Mouse (Mus musculus): Measurements from ENCODE around the gene Map4k3. TPM values are rescaled to one million over a fixed set of nuclear protein-coding genes. Genes with fewer than 3 reads are reported as not detected.
A peak's percentile ranks its signal among the peaks of the same experiment; 100 is the strongest.

Map4k3 gene
- polyA plus RNA-seq, 1 experiment from 2014 or later, result 33.8 TPM

GRCm38 (mm10) chr17:80620786-80621423 is 107.4 kb downstream of the Map4k3 start:
- Histone ChIP-seq H3K9me3 (ENCODE audit: control insufficient read depth, low read length) (no peaks in the 10 kb centered on the region), H3K4me2 (ENCODE audit: low read depth, low read length) (no peak overlapping the region), H3K27me3 (replicated peaks; ENCODE audit: control insufficient read depth, insufficient read depth, low read length) (no peaks in the 10 kb centered on the region), H3K4me3 (ENCODE audit: low read depth, low read length) (no peak overlapping the region), H3K4me1 (ENCODE audit: control insufficient read depth, insufficient read depth, low read length) (no peaks in the 10 kb centered on the region), H3K36me3 (ENCODE audit: control insufficient read depth, insufficient read depth, low read length) (peaks cover 25% of the 10 kb centered on the region), H3K9ac (ENCODE audit: low read depth, low read length) (no peak overlapping the region), H3K27ac (replicated peaks; ENCODE audit: low read depth, low read length) (no peak overlapping the region)
- ATAC-seq (ENCODE audit: low read depth) (0 out of 2 replicates have a peak, but pooled peaks have one; percentile 60), DNase-seq (ENCODE audit: low spot score) (peak; percentile 62)
- WGBS, result 56% methylated on average over 5 of the region's 5 CpGs

GRCm38 (mm10) chr17:80619556-80619955 is 108.7 kb downstream of the Map4k3 start:
- no peak overlapping the region for H3K9ac ChIP-seq (ENCODE audit: low read depth, low read length)
- H3K4me3 ChIP-seq (ENCODE audit: low read depth, low read length), result no peak overlapping the region
- DNase-seq (ENCODE audit: low spot score) (no peak), ATAC-seq (ENCODE audit: low read depth) (no peak)
- H3K9me3 ChIP-seq (ENCODE audit: control insufficient read depth, low read length), result no peaks in the 10 kb centered on the region
- no peaks in the 10 kb centered on the region for H3K4me1 ChIP-seq (ENCODE audit: control insufficient read depth, insufficient read depth, low read length)
- peaks cover 35% of the 10 kb centered on the region for H3K36me3 ChIP-seq (ENCODE audit: control insufficient read depth, insufficient read depth, low read length)
- no peaks in the 10 kb centered on the region for H3K27me3 ChIP-seq (replicated peaks; ENCODE audit: control insufficient read depth, insufficient read depth, low read length)
- H3K27ac ChIP-seq (replicated peaks; ENCODE audit: low read depth, low read length), result no peak overlapping the region
- H3K4me2 ChIP-seq (ENCODE audit: low read depth, low read length), result no peak overlapping the region
- WGBS, result 87% methylated on average over 13 of the region's 13 CpGs

- Histone ChIP-seq H3K4me2 (ENCODE audit: low read depth, low read length) (no peak overlapping the region), H3K36me3 (ENCODE audit: control insufficient read depth, insufficient read depth, low read length) (peaks cover 38% of the 10 kb centered on the region), H3K27ac (replicated peaks; ENCODE audit: low read depth, low read length) (no peak overlapping the region), H3K4me3 (ENCODE audit: low read depth, low read length) (no peak overlapping the region), H3K9ac (ENCODE audit: low read depth, low read length) (no peak overlapping the region), H3K9me3 (ENCODE audit: control insufficient read depth, low read length) (no peaks in the 10 kb centered on the region), H3K27me3 (replicated peaks; ENCODE audit: control insufficient read depth, insufficient read depth, low read length) (no peaks in the 10 kb centered on the region), H3K4me1 (ENCODE audit: control insufficient read depth, insufficient read depth, low read length) (no peaks in the 10 kb centered on the region)
- no peak for DNase-seq (ENCODE audit: low spot score)
- ATAC-seq (ENCODE audit: low read depth), result no peak
- 79% methylated on average over 5 of the region's 5 CpGs for WGBS
Observed at GRCm38 (mm10) chr17:80618890-80619289, 109.4 kb downstream of the Map4k3 start.

- no peak for DNase-seq (ENCODE audit: low spot score)
- no peak for ATAC-seq (ENCODE audit: low read depth)
- H3K36me3 ChIP-seq (ENCODE audit: control insufficient read depth, insufficient read depth, low read length), result peaks cover 89% of the 10 kb centered on the region
- WGBS, result 85% methylated on average over 6 of the region's 6 CpGs
- no peak overlapping the region for H3K4me2 ChIP-seq (ENCODE audit: low read depth, low read length)
- H3K27ac ChIP-seq (replicated peaks; ENCODE audit: low read depth, low read length), result no peak overlapping the region
- H3K9me3 ChIP-seq (ENCODE audit: control insufficient read depth, low read length), result peaks cover 10% of the 10 kb centered on the region; the same call in 1 of the 2 replicates
- no peak overlapping the region for H3K4me3 ChIP-seq (ENCODE audit: low read depth, low read length)
- no peaks in the 10 kb centered on the region for H3K27me3 ChIP-seq (replicated peaks; ENCODE audit: control insufficient read depth, insufficient read depth, low read length)
- H3K4me1 ChIP-seq (ENCODE audit: control insufficient read depth, insufficient read depth, low read length), result no peaks in the 10 kb centered on the region
- no peak overlapping the region for H3K9ac ChIP-seq (ENCODE audit: low read depth, low read length)
Observed at GRCm38 (mm10) chr17:80603806-80604205, 124.5 kb downstream of the Map4k3 start.

- WGBS, result 93% methylated on average over 18 of the region's 19 CpGs
- Histone ChIP-seq H3K4me3 (ENCODE audit: low read depth, low read length) (no peak overlapping the region), H3K27me3 (replicated peaks; ENCODE audit: control insufficient read depth, insufficient read depth, low read length) (no peaks in the 10 kb centered on the region), H3K9me3 (ENCODE audit: control insufficient read depth, low read length) (0 out of 2 replicates have a peak, but pooled peaks cover 5% of the 10 kb centered on the region), H3K4me2 (ENCODE audit: low read depth, low read length) (no peak overlapping the region), H3K4me1 (ENCODE audit: control insufficient read depth, insufficient read depth, low read length) (no peaks in the 10 kb centered on the region), H3K9ac (ENCODE audit: low read depth, low read length) (no peak overlapping the region), H3K36me3 (ENCODE audit: control insufficient read depth, insufficient read depth, low read length) (peaks cover 83% of the 10 kb centered on the region), H3K27ac (replicated peaks; ENCODE audit: low read depth, low read length) (no peak overlapping the region)
- DNase-seq (ENCODE audit: low spot score) (no peak), ATAC-seq (ENCODE audit: low read depth) (no peak)
Observed at GRCm38 (mm10) chr17:80603079-80603625, 125.1 kb downstream of the Map4k3 start.

GRCm38 (mm10) chr17:80601371-80601770 is 126.9 kb downstream of the Map4k3 start:
- Histone ChIP-seq H3K36me3 (ENCODE audit: control insufficient read depth, insufficient read depth, low read length) (peaks cover 82% of the 10 kb centered on the region), H3K9ac (ENCODE audit: low read depth, low read length) (no peak overlapping the region), H3K4me1 (ENCODE audit: control insufficient read depth, insufficient read depth, low read length) (no peaks in the 10 kb centered on the region), H3K4me3 (ENCODE audit: low read depth, low read length) (no peak overlapping the region), H3K9me3 (ENCODE audit: control insufficient read depth, low read length) (0 out of 2 replicates have a peak, but pooled peaks cover 5% of the 10 kb centered on the region), H3K4me2 (ENCODE audit: low read depth, low read length) (no peak overlapping the region), H3K27me3 (replicated peaks; ENCODE audit: control insufficient read depth, insufficient read depth, low read length) (no peaks in the 10 kb centered on the region), H3K27ac (replicated peaks; ENCODE audit: low read depth, low read length) (no peak overlapping the region)
- DNase-seq (ENCODE audit: low spot score) (peak; percentile 45), ATAC-seq (ENCODE audit: low read depth) (no peak)
- WGBS, result 57% methylated on average over 13 of the region's 13 CpGs

GRCm38 (mm10) chr17:80583051-80583450 is 145.2 kb downstream of the Map4k3 start:
- no peaks in the 10 kb centered on the region for H3K9me3 ChIP-seq (ENCODE audit: control insufficient read depth, low read length)
- no peak overlapping the region for H3K4me2 ChIP-seq (ENCODE audit: low read depth, low read length)
- no peak overlapping the region for H3K27ac ChIP-seq (replicated peaks; ENCODE audit: low read depth, low read length)
- no peak for DNase-seq (ENCODE audit: low spot score)
- no peaks in the 10 kb centered on the region for H3K4me1 ChIP-seq (ENCODE audit: control insufficient read depth, insufficient read depth, low read length)
- no peak overlapping the region for H3K4me3 ChIP-seq (ENCODE audit: low read depth, low read length)
- peaks cover 43% of the 10 kb centered on the region for H3K36me3 ChIP-seq (ENCODE audit: control insufficient read depth, insufficient read depth, low read length)
- no peak for ATAC-seq (ENCODE audit: low read depth)
- 81% methylated on average over 6 of the region's 6 CpGs for WGBS
- no peaks in the 10 kb centered on the region for H3K27me3 ChIP-seq (replicated peaks; ENCODE audit: control insufficient read depth, insufficient read depth, low read length)
- no peak overlapping the region for H3K9ac ChIP-seq (ENCODE audit: low read depth, low read length)

- Histone ChIP-seq H3K27me3 (replicated peaks; ENCODE audit: control insufficient read depth, insufficient read depth, low read length) (no peaks in the 10 kb centered on the region), H3K4me3 (ENCODE audit: low read depth, low read length) (no peak overlapping the region), H3K4me2 (ENCODE audit: low read depth, low read length) (no peak overlapping the region), H3K27ac (replicated peaks; ENCODE audit: low read depth, low read length) (no peak overlapping the region), H3K9ac (ENCODE audit: low read depth, low read length) (no peak overlapping the region), H3K4me1 (ENCODE audit: control insufficient read depth, insufficient read depth, low read length) (peaks cover 9% of the 10 kb centered on the region; the same call in 1 of the 2 replicates), H3K9me3 (ENCODE audit: control insufficient read depth, low read length) (no peaks in the 10 kb centered on the region), H3K36me3 (ENCODE audit: control insufficient read depth, insufficient read depth, low read length) (peaks cover 32% of the 10 kb centered on the region)
- DNase-seq (ENCODE audit: low spot score) (no peak), ATAC-seq (ENCODE audit: low read depth) (no peak)
- 80% methylated on average over 6 of the region's 6 CpGs for WGBS
Observed at GRCm38 (mm10) chr17:80579901-80580300, 148.4 kb downstream of the Map4k3 start.

- ATAC-seq (ENCODE audit: low read depth) (no peak), DNase-seq (ENCODE audit: low spot score) (no peak)
- Histone ChIP-seq H3K9ac (ENCODE audit: low read depth, low read length) (no peak overlapping the region), H3K4me1 (ENCODE audit: control insufficient read depth, insufficient read depth, low read length) (peaks cover 9% of the 10 kb centered on the region; the same call in 1 of the 2 replicates), H3K36me3 (ENCODE audit: control insufficient read depth, insufficient read depth, low read length) (peaks cover 24% of the 10 kb centered on the region), H3K4me3 (ENCODE audit: low read depth, low read length) (no peak overlapping the region), H3K27ac (replicated peaks; ENCODE audit: low read depth, low read length) (no peak overlapping the region), H3K9me3 (ENCODE audit: control insufficient read depth, low read length) (no peaks in the 10 kb centered on the region), H3K27me3 (replicated peaks; ENCODE audit: control insufficient read depth, insufficient read depth, low read length) (no peaks in the 10 kb centered on the region), H3K4me2 (ENCODE audit: low read depth, low read length) (no peak overlapping the region)
- 91% methylated on average over 9 of the region's 9 CpGs for WGBS
Observed at GRCm38 (mm10) chr17:80579089-80579488, 149.2 kb downstream of the Map4k3 start.
